Mouse (Mus musculus) lung, postnatal 4 days (tissue): ENCODE data around the gene Wiz.

Experiments used
- DNase-seq, 2 experiments: peaks; one replicate each; pipeline ENCODE4 v3.0.0; 2021

Gene Wiz

GRCm38 (mm10) chr17:32377137-32377536 is 12.1 kb downstream of the Wiz start:
- no peak for DNase-seq

GRCm38 (mm10) chr17:32376475-32376874 is 12.8 kb downstream of the Wiz start:
- no peak for DNase-seq

- no peak for DNase-seq
Measured at GRCm38 (mm10) chr17:32368991-32369578, 20.2 kb downstream of the Wiz start.

- peak in 1 of 2 experiments; percentile 20 for DNase-seq
Measured at GRCm38 (mm10) chr17:32367706-32368105, 21.5 kb downstream of the Wiz start.

GRCm38 (mm10) chr17:32365296-32365695 is 23.9 kb downstream of the Wiz start:
- no peak for DNase-seq

- DNase-seq = no peak
Measured at GRCm38 (mm10) chr17:32364850-32365249, 24.4 kb downstream of the Wiz start.

GRCm38 (mm10) chr17:32364331-32364730 is 24.9 kb downstream of the Wiz start:
- DNase-seq = peak; percentile 92 to 94

- peak in 1 of 2 experiments; percentile 30 for DNase-seq
Measured at GRCm38 (mm10) chr17:32363821-32364301, 25.4 kb downstream of the Wiz start.

- no peak for DNase-seq
Measured at GRCm38 (mm10) chr17:32362686-32363085, 26.6 kb downstream of the Wiz start.

- no peak for DNase-seq
Measured at GRCm38 (mm10) chr17:32359928-32360327, 29.3 kb downstream of the Wiz start.

- DNase-seq = no peak
Measured at GRCm38 (mm10) chr17:32358943-32359340, 30.3 kb downstream of the Wiz start.

- DNase-seq = no peak
Measured at GRCm38 (mm10) chr17:32358192-32358942, 30.9 kb downstream of the Wiz start.

- no peak for DNase-seq
Measured at GRCm38 (mm10) chr17:32356766-32357760, 32.2 kb downstream of the Wiz start.

- no peak for DNase-seq
Measured at GRCm38 (mm10) chr17:32356281-32356680, 33.0 kb downstream of the Wiz start.

- DNase-seq = no peak
Measured at GRCm38 (mm10) chr17:32355031-32355430, 34.2 kb downstream of the Wiz start.

- no peak for DNase-seq
Measured at GRCm38 (mm10) chr17:32354211-32354610, 35.0 kb downstream of the Wiz start.

- no peak for DNase-seq
Measured at GRCm38 (mm10) chr17:32353696-32354095, 35.5 kb downstream of the Wiz start.

- no peak for DNase-seq
Measured at GRCm38 (mm10) chr17:32351726-32352125, 37.5 kb downstream of the Wiz start.

GRCm38 (mm10) chr17:32351269-32351668 is 38.0 kb downstream of the Wiz start:
- no peak for DNase-seq

GRCm38 (mm10) chr17:32350382-32350983 is 38.8 kb downstream of the Wiz start, which contains the start of gene Akap8l:
TSS of gene Akap8l (minus strand) at chr17:32350607.
- DNase-seq = peak; percentile 96 to 97

GRCm38 (mm10) chr17:32349851-32350381 is 39.3 kb downstream of the Wiz start:
- peak in 1 of 2 experiments; percentile 17 for DNase-seq

- peak in 1 of 2 experiments; percentile 42 for DNase-seq
Measured at GRCm38 (mm10) chr17:32349037-32349732, 40.1 kb downstream of the Wiz start.
